Mouse (Mus musculus) intestine, postnatal 0 days (tissue): ENCODE results near the gene Vmn2r5. TPM values are rescaled to one million over a fixed set of nuclear protein-coding genes. Genes with fewer than 3 reads are reported as not detected.
"Not testable (repeated sequence)": the region's sequence is repeated elsewhere in the genome, so short reads cannot be mapped to it uniquely, and the experiment has no call there.

Source experiments
- ATAC-seq: fragments of 200-750 bp; cut with Nextera tagmentation; 2 replicates; pipeline ENCODE4 v1.8.0; 2017; ENCODE audit warnings: mild to moderate bottlenecking, moderate TSS enrichment, moderate library complexity
- H3K27ac ChIP-seq: fragments of 300-500 bp; sonication (generic); 2 replicates; pipeline ENCODE4 v1.5.1; 2014; ENCODE audit warnings: mild to moderate bottlenecking, low read depth, low read length, moderate library complexity
- H3K27me3 ChIP-seq: fragments of 300-500 bp; sonication (generic); replicated peaks from 2 replicates; pipeline ENCODE4 v1.6.1; 2014; ENCODE audit warnings: low read length, mixed read lengths; ENCODE audit not compliant: control insufficient read depth, insufficient read depth
- H3K36me3 ChIP-seq: fragments of 300-500 bp; sonication (generic); 2 replicates; pipeline ENCODE4 v1.6.1; 2014; ENCODE audit warnings: mild to moderate bottlenecking, moderate library complexity; ENCODE audit not compliant: control insufficient read depth, insufficient read depth
- H3K4me1 ChIP-seq: fragments of 300-500 bp; sonication (generic); replicated peaks from 2 replicates; pipeline ENCODE4 v1.6.1; 2014; ENCODE audit warnings: antibody characterized with exemption, low read length, mixed read lengths; ENCODE audit not compliant: control insufficient read depth, insufficient read depth
- H3K4me2 ChIP-seq: fragments of 300-500 bp; sonication (generic); replicated peaks from 2 replicates; pipeline ENCODE4 v1.6.1; 2014; ENCODE audit warnings: low read depth, mild to moderate bottlenecking, moderate library complexity
- H3K4me3 ChIP-seq: fragments of 300-500 bp; sonication (generic); 2 replicates; pipeline ENCODE4 v1.5.1; 2014; ENCODE audit warnings: low read depth, low read length
- H3K9ac ChIP-seq: fragments of 300-500 bp; sonication (generic); 2 replicates; pipeline ENCODE4 v1.6.1; 2014; ENCODE audit warnings: mild to moderate bottlenecking, low read depth, low read length
- H3K9me3 ChIP-seq: fragments of 300-500 bp; sonication (generic); 2 replicates; pipeline ENCODE4 v1.6.1; 2016; ENCODE audit warnings: mixed run types; ENCODE audit not compliant: control insufficient read depth
- WGBS: fragments of 180-500 bp; shearing (Covaris S2); extraction: QIAGEN DNeasy Blood & Tissue Kit; methylation state at CpG from one replicate; pipeline ENCODE4 v1.1.7; 2014; 5-methylcytosine and 5-hydroxymethylcytosine counted together
- polyA plus RNA-seq: library from polyadenylated mRNA; unstranded; fragments of >200 nt; fragmentation: Nextera tagmentation; extraction: Ambion mirVana; gene quantifications from 2 replicates; pipeline ENCODE4 v1.2.1, GENCODE M21; 2015

Vmn2r5 gene
- polyA plus RNA-seq = not detected in 2 replicates

GRCm38 (mm10) chr3:64509742-64510141, at the start of gene Vmn2r5:
Vmn2r5 (minus strand) TSS chr3:64509842.
- H3K27ac ChIP-seq, H3K36me3 ChIP-seq, H3K4me2 ChIP-seq, H3K4me3 ChIP-seq, H3K4me1 ChIP-seq, H3K9me3 ChIP-seq, H3K9ac ChIP-seq, H3K27me3 ChIP-seq, ATAC-seq: not testable (repeated sequence)
- no CpG with 5 or more reads among the region's 2 CpGs for WGBS

- 71% methylated on average over 1 of the region's 1 CpGs for WGBS
- not testable (repeated sequence) for H3K9ac ChIP-seq, H3K27ac ChIP-seq, H3K4me2 ChIP-seq, H3K4me1 ChIP-seq, H3K9me3 ChIP-seq, ATAC-seq, H3K36me3 ChIP-seq, H3K27me3 ChIP-seq, H3K4me3 ChIP-seq
These were observed 13.9 kb upstream of the Vmn2r5 start for GRCm38 (mm10) chr3:64523585-64523984.

Other genes starting within 250 kb of the Vmn2r5 start
- gene Vmn2r3, start 220.1 kb downstream of the Vmn2r5 start, polyA plus RNA-seq = 0.01 and 0.04 TPM in 2 replicates
- gene Vmn2r4, start 94.5 kb downstream of the Vmn2r5 start, polyA plus RNA-seq = not detected in 2 replicates
- not detected in 2 replicates for gene Vmn2r6, start 56.0 kb upstream of the Vmn2r5 start, polyA plus RNA-seq